Mouse (Mus musculus) ES-Bruce4 (cell line): ENCODE measurements at regions not wholly inside any gene's neighbourhood (a gene's known extent, or its start where the extent isn't known, plus 50 kb on each side); places are given as distances from the start of the nearest gene placed in this dataset.

Experiments used
- CTCF ChIP-seq: IDR thresholded peaks from one replicate; pipeline ENCODE4 v1.8.1; 2011; ENCODE audit warnings: low read depth, low read length
- EP300 ChIP-seq: IDR thresholded peaks from 2 replicates; pipeline ENCODE4 v1.6.1; 2011; ENCODE audit warnings: low read depth, low read length; ENCODE audit not compliant: insufficient read depth
- POLR2A ChIP-seq: IDR thresholded peaks from one replicate; pipeline ENCODE4 v1.8.1; 2011; ENCODE audit warnings: low read length; ENCODE audit not compliant: insufficient read depth

GRCm38 (mm10) chr10:15886150-15886549 lies 1168.1 kb upstream of the Gje1 start:
- TF ChIP-seq CTCF: no peak
- TF ChIP-seq POLR2A: no peak
- TF ChIP-seq EP300: no peak
